Mouse (Mus musculus) spleen, adult 2 months (tissue): Measurements from ENCODE around the gene Gatd1. TPM values are rescaled to one million over a fixed set of nuclear protein-coding genes. Genes with fewer than 3 reads are reported as not detected.
A peak's percentile ranks its signal among the peaks of the same experiment; 100 is the strongest.
"Not testable (repeated sequence)": the region's sequence is repeated elsewhere in the genome, so short reads cannot be mapped to it uniquely, and the experiment has no call there.

ENCODE experiments used
- DNase-seq, 2 experiments: peaks; one replicate each; pipeline versions ENCODE4 v3.0.0 to v3.0.0-alpha.2; 2012 to 2021; ENCODE audit warnings: low spot score in 2 of 2, low read depth in 1 of 2
- H3K27ac ChIP-seq: fragments of 200-500 bp; 2 replicates; pipeline ENCODE4 v1.5.1; 2012; ENCODE audit warnings: low read length, inconsistent platforms; ENCODE audit not compliant: insufficient read depth
- H3K27me3 ChIP-seq: fragments of 200-500 bp; 2 replicates; pipeline ENCODE4 v1.6.1; 2012; ENCODE audit warnings: mild to moderate bottlenecking, moderate library complexity, low read length, inconsistent platforms; ENCODE audit not compliant: control insufficient read depth, insufficient read depth
- H3K36me3 ChIP-seq: fragments of 200-500 bp; 2 replicates; pipeline ENCODE4 v1.6.1; 2012; ENCODE audit warnings: mild to moderate bottlenecking, low read length, inconsistent platforms; ENCODE audit not compliant: control insufficient read depth, insufficient read depth
- H3K4me1 ChIP-seq: fragments of 200-500 bp; 2 replicates; pipeline ENCODE4 v1.6.1; 2011; ENCODE audit warnings: inconsistent platforms; ENCODE audit not compliant: control insufficient read depth, insufficient read depth, insufficient read length
- H3K4me3 ChIP-seq: fragments of 200-500 bp; 2 replicates; pipeline ENCODE4 v1.5.1; 2011; ENCODE audit warnings: mild to moderate bottlenecking, inconsistent platforms; ENCODE audit not compliant: insufficient read depth, insufficient read length; ENCODE audit errors: extremely low read depth
- CTCF ChIP-seq: fragments of 200-500 bp; IDR thresholded peaks from 2 replicates; pipeline ENCODE4 v1.5.1; 2011; ENCODE audit warnings: mild to moderate bottlenecking, inconsistent platforms; ENCODE audit not compliant: insufficient read depth, insufficient read length, insufficient replicate concordance; ENCODE audit errors: extremely low read depth
- POLR2A ChIP-seq: fragments of 200-500 bp; IDR thresholded peaks from 2 replicates; pipeline ENCODE4 v1.6.1; 2011; ENCODE audit warnings: low read depth, low read length, inconsistent platforms
- WGBS: fragments of 180-500 bp; shearing (Covaris S2); methylation state at CpG from one replicate; pipeline ENCODE4 v1.1.7; 2018; 5-methylcytosine and 5-hydroxymethylcytosine counted together
- polyA plus RNA-seq: library from polyadenylated mRNA; depleted of rRNA; stranded (reverse); fragments of >200 nt; gene quantifications from 2 replicates; pipeline ENCODE4 v1.2.3, GENCODE M21; 2012

Gatd1 gene
- polyA plus RNA-seq, 1 experiment: 56.7 TPM

DNA sequence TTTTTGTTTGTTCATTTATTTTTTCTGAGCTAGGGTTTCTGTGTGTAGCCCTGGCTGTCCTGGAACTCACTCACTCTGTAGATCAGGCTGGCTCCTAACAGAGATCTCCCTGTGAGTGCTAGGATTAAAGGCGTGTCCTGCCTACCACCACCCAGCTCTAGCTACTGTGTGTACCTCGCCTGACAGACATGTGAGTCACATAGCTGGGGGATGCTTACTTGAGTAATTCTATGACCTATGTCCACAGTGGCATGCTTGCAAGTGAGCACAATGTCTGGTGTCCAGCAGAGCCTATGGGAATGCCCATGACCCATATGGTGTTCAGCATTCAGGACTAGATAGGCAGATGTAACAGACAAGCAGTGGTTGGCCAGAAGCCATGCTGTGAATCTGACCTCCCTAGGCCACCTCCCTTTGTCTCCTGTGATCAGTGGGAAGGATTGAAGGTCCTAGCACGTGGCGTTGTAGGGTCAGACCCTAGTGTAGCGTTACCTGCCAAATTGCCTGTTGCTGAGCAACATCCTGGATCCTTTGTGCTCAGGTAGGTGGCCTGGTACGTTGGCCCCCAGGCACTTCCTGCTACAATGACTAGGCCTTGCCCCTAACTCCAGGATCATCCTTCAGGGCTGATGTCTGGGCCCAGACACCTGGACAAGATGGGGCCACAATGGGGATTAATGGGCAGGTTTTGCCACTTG, 2.4 kb upstream of the Gatd1 start:
- TF ChIP-seq POLR2A (no peak), CTCF (no peak)
- H3K27me3 ChIP-seq: no peaks in the 10 kb centered on the region
- H3K4me3 ChIP-seq: no peak overlapping the region
- no peak for DNase-seq
- H3K36me3 ChIP-seq: no peaks in the 10 kb centered on the region
- 93% methylated on average over 6 of the region's 6 CpGs for WGBS
- peaks cover 12% of the 10 kb centered on the region; the same call in 1 of the 2 replicates for H3K4me1 ChIP-seq
- H3K27ac ChIP-seq: no peak overlapping the region

DNA sequence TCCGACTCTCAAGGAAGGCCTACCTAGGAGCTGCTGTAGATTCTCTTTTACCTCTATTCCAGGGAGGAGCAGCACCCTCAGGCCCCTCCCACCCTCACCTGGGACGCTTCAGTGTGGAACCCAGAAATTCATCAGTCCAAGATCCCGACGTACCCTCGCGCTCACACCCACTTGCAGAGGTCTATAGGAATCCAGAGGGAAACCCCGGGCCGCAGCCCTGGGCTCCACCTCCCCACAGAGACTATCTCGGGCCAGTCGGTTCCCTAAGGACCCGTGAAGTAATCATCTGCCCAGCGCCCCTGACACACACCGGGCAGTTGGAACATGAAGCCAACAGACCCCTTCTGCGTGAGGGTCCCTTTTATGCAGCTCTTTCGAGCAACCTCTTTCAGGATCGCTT, 605 bp downstream of the Gatd1 start:
- DNase-seq: no peak
- peaks cover 10% of the 10 kb centered on the region; the same call in 1 of the 2 replicates for H3K4me1 ChIP-seq
- TF ChIP-seq POLR2A (no peak), CTCF (no peak)
- WGBS: 6% methylated on average over 16 of the region's 16 CpGs
- peak overlapping the region; percentile 86 for H3K4me3 ChIP-seq
- peak overlapping the region; percentile 72 for H3K27ac ChIP-seq
- no peaks in the 10 kb centered on the region for H3K27me3 ChIP-seq
- H3K36me3 ChIP-seq: peaks cover 4% of the 10 kb centered on the region

DNA sequence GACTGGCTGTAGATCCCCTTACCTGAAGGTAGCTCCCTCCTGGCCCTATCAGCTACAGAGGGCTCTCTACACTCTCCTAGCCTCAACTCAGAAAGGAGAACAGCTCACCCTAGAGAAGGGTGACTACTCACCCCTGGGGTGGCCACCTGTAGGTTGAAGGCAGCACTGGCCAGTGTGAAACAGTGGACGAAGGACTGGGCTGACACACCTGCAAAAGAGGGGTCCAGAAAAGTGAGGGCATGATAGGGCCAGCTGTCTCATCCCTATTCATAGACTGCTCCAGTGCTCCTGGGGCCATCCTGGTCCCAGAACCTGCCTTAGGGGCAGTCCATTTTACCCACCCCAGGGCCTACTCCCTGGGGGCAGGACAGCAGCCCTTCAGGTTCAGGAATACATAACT, 2.3 kb downstream of the Gatd1 start:
- H3K36me3 ChIP-seq: peaks cover 7% of the 10 kb centered on the region
- WGBS: 85% methylated on average over 1 of the region's 1 CpGs

DNA sequence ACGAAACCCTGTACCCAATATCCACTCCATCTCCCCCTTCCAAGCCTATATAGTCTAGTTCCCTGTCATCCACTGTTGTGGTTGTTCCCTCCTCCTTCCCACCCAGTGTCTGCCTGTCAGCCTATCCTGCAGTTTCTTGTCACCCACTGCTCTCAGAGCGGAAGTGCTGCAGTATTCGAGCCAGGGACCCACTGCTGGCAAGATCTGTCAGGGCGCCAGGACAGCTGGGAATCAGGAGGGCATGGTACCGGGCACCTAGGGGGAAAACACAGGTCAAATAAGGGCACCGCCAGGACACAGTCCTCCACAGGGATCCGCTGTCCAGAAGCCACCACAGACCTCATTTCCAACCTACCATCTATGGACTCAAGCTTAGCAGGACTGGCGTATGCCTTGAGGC, 3.3 kb downstream of the Gatd1 start:
- DNase-seq: no peak
- no peak overlapping the region for H3K27ac ChIP-seq
- peaks cover 7% of the 10 kb centered on the region for H3K36me3 ChIP-seq
- TF ChIP-seq POLR2A: no peak
- TF ChIP-seq CTCF: no peak
- peaks cover 10% of the 10 kb centered on the region; the same call in 1 of the 2 replicates for H3K4me1 ChIP-seq
- 89% methylated on average over 8 of the region's 8 CpGs for WGBS
- H3K27me3 ChIP-seq: no peaks in the 10 kb centered on the region
- no peak overlapping the region for H3K4me3 ChIP-seq

More for the DNA sequence above, 2.3 kb downstream of the Gatd1 start:
- Histone ChIP-seq H3K27ac (no peak overlapping the region), H3K4me3 (no peak overlapping the region), H3K4me1 (peaks cover 10% of the 10 kb centered on the region; the same call in 1 of the 2 replicates), H3K27me3 (no peaks in the 10 kb centered on the region)
- DNase-seq: no peak
- no peak for TF ChIP-seq CTCF
- TF ChIP-seq POLR2A: no peak

DNA sequence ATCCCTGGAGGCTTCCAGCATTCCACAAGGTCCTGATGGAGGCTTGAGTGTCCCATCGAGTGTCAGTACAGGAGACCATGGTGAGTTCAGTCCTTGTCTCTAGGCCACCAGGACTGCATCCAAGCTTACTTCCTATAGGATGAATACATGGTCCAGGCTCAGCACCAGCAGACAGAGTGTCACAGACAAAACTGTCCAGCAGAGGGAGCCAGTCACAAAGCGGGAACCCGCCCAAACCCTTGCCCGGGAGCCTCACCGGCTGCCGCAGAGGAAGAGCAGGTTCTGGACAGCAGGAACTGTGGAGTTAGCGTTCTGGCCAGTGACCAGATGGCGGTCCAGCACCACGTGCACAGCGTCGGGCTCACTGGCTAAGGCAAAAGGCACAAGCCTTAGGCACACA, 5.1 kb downstream of the Gatd1 start:
- WGBS: 17% methylated on average over 11 of the region's 11 CpGs
- no peak for TF ChIP-seq POLR2A
- peak; percentile 96 for TF ChIP-seq CTCF

DNA sequence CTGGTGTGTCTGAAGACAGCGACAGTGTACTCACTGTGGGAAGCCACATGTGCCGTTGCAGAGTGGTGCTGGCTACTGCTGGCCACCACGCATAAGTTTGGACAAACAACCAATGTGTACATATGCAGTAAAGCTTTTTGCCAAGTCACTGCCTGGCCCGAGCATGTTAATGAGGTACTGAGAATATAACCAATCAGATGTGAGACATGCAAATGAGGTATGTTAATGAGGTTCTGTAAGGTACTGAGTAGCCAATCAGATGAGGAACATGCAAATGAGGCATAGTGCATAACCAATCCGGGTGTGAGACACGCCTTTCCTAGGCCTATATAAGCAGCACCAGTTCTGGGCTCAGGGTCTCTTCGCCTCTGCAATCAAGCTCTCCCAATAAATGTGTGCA, 6.3 kb downstream of the Gatd1 start:
- WGBS: 95% methylated on average over 7 of the region's 7 CpGs
- H3K36me3 ChIP-seq, DNase-seq, H3K27ac ChIP-seq, H3K4me1 ChIP-seq, H3K27me3 ChIP-seq, H3K4me3 ChIP-seq: not testable (repeated sequence)

More for the DNA sequence above, 5.1 kb downstream of the Gatd1 start:
- DNase-seq: peak; percentile 44 to 81
- no peak overlapping the region for H3K27ac ChIP-seq
- H3K4me1 ChIP-seq: peaks cover 4% of the 10 kb centered on the region; the same call in 1 of the 2 replicates
- H3K27me3 ChIP-seq: no peaks in the 10 kb centered on the region
- H3K36me3 ChIP-seq: peaks cover 7% of the 10 kb centered on the region
- no peak overlapping the region for H3K4me3 ChIP-seq

DNA sequence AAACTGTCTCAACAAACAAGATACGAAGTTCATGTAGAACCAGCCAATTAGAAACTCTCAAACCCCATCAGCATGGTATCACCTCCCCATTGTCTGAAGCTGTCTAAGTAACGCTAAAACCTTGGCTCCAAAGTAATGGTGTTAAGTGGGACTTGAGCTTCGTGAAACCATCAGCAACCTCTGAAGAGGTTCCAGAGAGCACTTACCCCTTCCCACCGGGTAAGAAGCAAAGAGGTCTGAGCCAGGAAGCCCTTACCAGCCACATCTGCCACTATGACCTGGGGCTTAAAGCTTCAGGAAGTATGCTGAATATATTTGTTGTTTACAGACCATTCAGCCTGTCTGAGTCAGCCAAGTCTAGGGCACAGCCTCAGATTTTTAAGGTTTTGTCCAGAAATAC, 8.5 kb downstream of the Gatd1 start:
- H3K4me3 ChIP-seq: no peak overlapping the region
- H3K27ac ChIP-seq: no peak overlapping the region
- peaks cover 22% of the 10 kb centered on the region for H3K36me3 ChIP-seq
- H3K4me1 ChIP-seq: no peaks in the 10 kb centered on the region
- H3K27me3 ChIP-seq: no peaks in the 10 kb centered on the region
- DNase-seq: no peak
- WGBS: 79% methylated on average over 4 of the region's 4 CpGs
- TF ChIP-seq CTCF (no peak), POLR2A (no peak)
